ENCODE assay signal across 22 mouse cellular contexts in the genomic region with DNA sequence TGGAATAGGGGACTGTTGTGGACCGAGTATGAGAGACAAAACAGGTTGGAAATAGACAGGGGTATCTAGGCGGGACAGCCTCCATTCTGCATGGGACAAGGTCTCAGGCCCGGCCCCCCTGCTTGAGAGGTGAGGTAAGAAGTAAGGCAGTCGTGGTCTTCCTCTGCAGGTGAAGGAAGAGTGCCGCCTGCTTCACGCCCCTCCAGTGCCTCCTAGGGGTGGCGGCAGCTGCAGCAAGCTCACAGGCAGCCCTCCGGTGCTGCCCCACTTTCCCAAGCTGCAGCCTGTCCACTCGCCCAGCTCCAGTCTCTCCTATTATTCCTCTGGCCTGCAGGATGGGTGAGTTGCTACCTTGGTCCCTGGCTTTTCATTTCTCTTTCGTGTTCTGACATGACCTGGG. TPM values are rescaled to one million over a fixed set of nuclear protein-coding genes. Genes with fewer than 3 reads are reported as not detected.
DNase-seq lines count a peak whose midpoint lies in the region; ATAC-seq and TF ChIP-seq lines count a peak whose summit lies in the region.
"Had no signal": no experiment of that assay in that cellular context is flagged by ENCODE, and none has a peak within 500 bp of the region (broad histone marks: within the 10 kb centered on the region; RNA-seq: fewer than 3 reads in every experiment).

No protein-coding gene starts in this region.

- peaks cover 41% of the 10 kb centered on the region for H3K27me3 ChIP-seq in heart, postnatal 0 days (ENCODE audit: control insufficient read depth, insufficient read depth, low read length)
- peaks cover 67% of the 10 kb centered on the region for H3K27me3 ChIP-seq in heart, embryonic 10.5 days (ENCODE audit: insufficient read depth, poor library complexity, severe bottlenecking)
- peaks cover 31% of the 10 kb centered on the region for H3K27me3 ChIP-seq in liver, postnatal 0 days (ENCODE audit: insufficient read depth, low read length)
- H3K27me3 ChIP-seq in liver, embryonic 11.5 days (replicated peaks; ENCODE audit: control insufficient read depth, insufficient read depth, low read length), result peaks cover 52% of the 10 kb centered on the region
- peaks cover 46% of the 10 kb centered on the region for H3K27me3 ChIP-seq in E14TG2a.4 (ENCODE audit: insufficient read depth, low read length)

- H3K4me1 ChIP-seq in heart, postnatal 0 days (ENCODE audit: control insufficient read depth, insufficient read depth), result peaks cover 8% of the 10 kb centered on the region; the same call in 1 of the 2 replicates
- H3K4me1 ChIP-seq in heart, embryonic 10.5 days, result peaks cover 24% of the 10 kb centered on the region
- H3K4me1 ChIP-seq in liver, postnatal 0 days (ENCODE audit: insufficient read depth), result peaks cover 21% of the 10 kb centered on the region
- peaks cover 12% of the 10 kb centered on the region for H3K4me1 ChIP-seq in liver, embryonic 11.5 days (replicated peaks; ENCODE audit: control insufficient read depth, insufficient read depth, low read length)
- H3K4me1 ChIP-seq in E14TG2a.4 (replicated peaks; ENCODE audit: low read depth, low read length), result peaks cover 52% of the 10 kb centered on the region

- 54% methylated on average over 10 of the region's 10 CpGs for WGBS in heart, postnatal 0 days
- WGBS in heart, embryonic 10.5 days, result 18% methylated on average over 10 of the region's 10 CpGs
- WGBS in liver, postnatal 0 days (ENCODE audit: insufficient replicate concordance), result 45% methylated on average over 10 of the region's 10 CpGs
- 26% methylated on average over 10 of the region's 10 CpGs for WGBS in liver, embryonic 11.5 days

- ATAC-seq in heart, postnatal 0 days (ENCODE audit: insufficient read depth, low read depth), result no peak
- no peak for ATAC-seq in liver, postnatal 0 days
- ATAC-seq in liver, embryonic 11.5 days (replicated peaks; ENCODE audit: low FRiP score), result no peak
- ATAC-seq in CD4-positive, CD25-positive, alpha-beta regulatory T cell, adult 4 months, result no peak

- no peak for TF ChIP-seq EP300 in heart, postnatal 0 days (IDR thresholded peaks at IDR 0.05; ENCODE audit: low read depth)
- TF ChIP-seq EP300 in liver, postnatal 0 days (IDR thresholded peaks at IDR 0.05; ENCODE audit: low read depth), result no peak

- no peak overlapping the region for H3K27ac ChIP-seq in heart, postnatal 0 days (ENCODE audit: low read depth)
- no peak overlapping the region for H3K27ac ChIP-seq in heart, embryonic 10.5 days
- H3K27ac ChIP-seq in liver, postnatal 0 days (ENCODE audit: low read depth), result no peak overlapping the region
- no peak overlapping the region for H3K27ac ChIP-seq in liver, embryonic 11.5 days (ENCODE audit: low read depth, low read length)
- H3K27ac ChIP-seq: heart, embryonic 15.5 days; neural tube, embryonic 13.5 days; stomach, embryonic 15.5 days had no signal

- no peak for DNase-seq in heart, postnatal 0 days (ENCODE audit: low spot score)
- DNase-seq in heart, embryonic 10.5 days (ENCODE audit: low spot score), result no peak
- DNase-seq in liver, postnatal 0 days, result no peak
- no peak for DNase-seq in liver, embryonic 11.5 days (ENCODE audit: low spot score)
- DNase-seq in embryo, embryonic 10.5 days (ENCODE audit: low spot score), result peak; percentile 11
- DNase-seq in ovary, postnatal 14 days (ENCODE audit: low spot score), result no peak
- DNase-seq: adrenal gland, postnatal 36 days; cerebellum, adult 9-11 months; heart, adult 11 months; kidney, adult 18-20 months; kidney, postnatal 25 days; left cerebral cortex, postnatal 4 days; lung, adult 2 months; right cerebral cortex, adult 18-20 months had no signal

- H3K4me2 ChIP-seq in heart, postnatal 0 days (ENCODE audit: low read depth, low read length), result no peak overlapping the region
- no peak overlapping the region for H3K4me2 ChIP-seq in liver, postnatal 0 days (ENCODE audit: low read depth, low read length)
- H3K4me2 ChIP-seq in liver, embryonic 11.5 days, result no peak overlapping the region

- no peak overlapping the region for H3K9ac ChIP-seq in heart, postnatal 0 days (replicated peaks; ENCODE audit: low read depth, low read length)
- no peak overlapping the region for H3K9ac ChIP-seq in liver, postnatal 0 days (replicated peaks)
- H3K9ac ChIP-seq in liver, embryonic 11.5 days (ENCODE audit: low read depth, low read length), result no peak overlapping the region
- H3K9ac ChIP-seq: heart, embryonic 15.5 days; neural tube, embryonic 13.5 days; stomach, embryonic 15.5 days had no signal

- no peaks in the 10 kb centered on the region for H3K9me3 ChIP-seq in heart, postnatal 0 days (replicated peaks; ENCODE audit: control insufficient read depth, low read length)
- H3K9me3 ChIP-seq in heart, embryonic 10.5 days, result no peaks in the 10 kb centered on the region
- H3K9me3 ChIP-seq in liver, postnatal 0 days (ENCODE audit: low read length), result no peaks in the 10 kb centered on the region
- no peaks in the 10 kb centered on the region for H3K9me3 ChIP-seq in liver, embryonic 11.5 days (ENCODE audit: control insufficient read depth, low read length)
- no peaks in the 10 kb centered on the region for H3K9me3 ChIP-seq in E14TG2a.4 (ENCODE audit: low read length)
- H3K9me3 ChIP-seq: heart, embryonic 15.5 days; neural tube, embryonic 13.5 days; stomach, embryonic 15.5 days had no signal

- H3K36me3 ChIP-seq in heart, postnatal 0 days (replicated peaks; ENCODE audit: control insufficient read depth, insufficient read depth, low read length), result peaks cover 40% of the 10 kb centered on the region
- peaks cover 42% of the 10 kb centered on the region for H3K36me3 ChIP-seq in heart, embryonic 10.5 days
- H3K36me3 ChIP-seq in liver, postnatal 0 days (replicated peaks; ENCODE audit: insufficient read depth, low read length), result peaks cover 27% of the 10 kb centered on the region
- peaks cover 17% of the 10 kb centered on the region for H3K36me3 ChIP-seq in liver, embryonic 11.5 days (ENCODE audit: control insufficient read depth, insufficient read depth, low read length)
- peaks cover 43% of the 10 kb centered on the region for H3K36me3 ChIP-seq in E14TG2a.4 (ENCODE audit: insufficient read depth, low read length)

- H3K4me3 ChIP-seq in heart, postnatal 0 days (ENCODE audit: low read depth, low read length), result no peak overlapping the region
- H3K4me3 ChIP-seq in heart, embryonic 10.5 days, result no peak overlapping the region
- H3K4me3 ChIP-seq in liver, postnatal 0 days (ENCODE audit: low read depth, low read length), result no peak overlapping the region
- no peak overlapping the region for H3K4me3 ChIP-seq in liver, embryonic 11.5 days (ENCODE audit: low read depth, low read length)
- peak overlapping the region; percentile 32 for H3K4me3 ChIP-seq in E14TG2a.4 (replicated peaks; ENCODE audit: low read length)
- H3K4me3 ChIP-seq: stomach, embryonic 15.5 days had no signal

- peak; percentile 17; the same call in 1 of the 2 replicates for TF ChIP-seq CTCF in heart, postnatal 0 days (IDR thresholded peaks at IDR 0.05; ENCODE audit: low read depth)
- TF ChIP-seq CTCF in liver, postnatal 0 days (IDR thresholded peaks at IDR 0.05; ENCODE audit: low read depth), result peak; percentile 26; the same call in 1 of the 2 replicates
- peak; percentile 35 for TF ChIP-seq CTCF in E14TG2a.4 (conservative IDR thresholded peaks at IDR 0.05; ENCODE audit: low read length)

RNA-seq across cellular contexts. Expression of a gene that starts 9.8 kb away (rescaled TPM):
- total RNA-seq in heart, postnatal 0 days (2014; rRNA removed; ENCODE audit: low replicate concordance), result not detected in 2 replicates
- not detected in 2 replicates for polyA plus RNA-seq in heart, postnatal 0 days (2015; fragmentation: Nextera tagmentation; extraction: Ambion mirVana)
- 0.18 TPM in 1 of 2 replicates, not detected in the other for polyA plus RNA-seq in heart, embryonic 10.5 days (2016; fragmentation: Nextera tagmentation; extraction: Ambion mirVana)
- polyA plus RNA-seq in liver, postnatal 0 days (2015; fragmentation: Nextera tagmentation; extraction: Ambion mirVana), result not detected in 2 replicates
- not detected in 2 replicates for polyA plus RNA-seq in liver, embryonic 11.5 days (2014; fragmentation: Nextera tagmentation; extraction: Ambion mirVana)
- polyA plus RNA-seq in CD4-positive, CD25-positive, alpha-beta regulatory T cell, adult 4 months (2017; shearing (Covaris generic)), result not detected
- total RNA-seq: adrenal gland, postnatal 36 days; G1E; megakaryocyte progenitor cell, adult 5-6 weeks had no signal
- polyA plus RNA-seq: G1E; heart, embryonic 15.5 days; lung, adult 2 months; stomach, embryonic 15.5 days; urinary bladder, adult 2 months had no signal

RNA-seq across cellular contexts. Expression of a gene that starts 10.8 kb away (rescaled TPM):
- total RNA-seq in heart, postnatal 0 days (2014; rRNA removed; ENCODE audit: low replicate concordance), result 0.70 TPM in 1 of 2 replicates, not detected in the other
- 0.12 and 0.14 TPM in 2 replicates for polyA plus RNA-seq in heart, postnatal 0 days (2015; fragmentation: Nextera tagmentation; extraction: Ambion mirVana)
- 0.27 and 0.39 TPM in 2 replicates for polyA plus RNA-seq in heart, embryonic 10.5 days (2016; fragmentation: Nextera tagmentation; extraction: Ambion mirVana)
- polyA plus RNA-seq in liver, postnatal 0 days (2015; fragmentation: Nextera tagmentation; extraction: Ambion mirVana), result 0.02 TPM in 1 of 2 replicates, not detected in the other
- 0.18 and 0.35 TPM in 2 replicates for polyA plus RNA-seq in liver, embryonic 11.5 days (2014; fragmentation: Nextera tagmentation; extraction: Ambion mirVana)
- polyA plus RNA-seq in CD4-positive, CD25-positive, alpha-beta regulatory T cell, adult 4 months (2017; shearing (Covaris generic)), result not detected
- total RNA-seq: adrenal gland, postnatal 36 days; megakaryocyte progenitor cell, adult 5-6 weeks had no signal
- polyA plus RNA-seq: G1E had no signal

RNA-seq across cellular contexts. Expression of a gene that starts 39.2 kb away (rescaled TPM):
- 368 and 497 TPM in 2 replicates for total RNA-seq in heart, postnatal 0 days (2014; rRNA removed; ENCODE audit: low replicate concordance)
- polyA plus RNA-seq in heart, postnatal 0 days (2015; fragmentation: Nextera tagmentation; extraction: Ambion mirVana), result 722 and 748 TPM in 2 replicates
- 136 and 210 TPM in 2 replicates for polyA plus RNA-seq in heart, embryonic 10.5 days (2016; fragmentation: Nextera tagmentation; extraction: Ambion mirVana)
- 224 and 228 TPM in 2 replicates for polyA plus RNA-seq in liver, postnatal 0 days (2015; fragmentation: Nextera tagmentation; extraction: Ambion mirVana)
- polyA plus RNA-seq in liver, embryonic 11.5 days (2014; fragmentation: Nextera tagmentation; extraction: Ambion mirVana), result 122 and 128 TPM in 2 replicates
- polyA plus RNA-seq in CD4-positive, CD25-positive, alpha-beta regulatory T cell, adult 4 months (2017; shearing (Covaris generic)), result 100 to 1,000 TPM in 1 of 2 experiments, 10 to 100 TPM in 1; 85.0 to 124 TPM

RNA-seq across cellular contexts. Expression of a gene that starts 39.3 kb away (rescaled TPM):
- total RNA-seq in heart, postnatal 0 days (2014; rRNA removed; ENCODE audit: low replicate concordance), result 669 and 1,098 TPM in 2 replicates
- 1,207 and 1,270 TPM in 2 replicates for polyA plus RNA-seq in heart, postnatal 0 days (2015; fragmentation: Nextera tagmentation; extraction: Ambion mirVana)
- polyA plus RNA-seq in heart, embryonic 10.5 days (2016; fragmentation: Nextera tagmentation; extraction: Ambion mirVana), result 207 and 288 TPM in 2 replicates
- 421 and 447 TPM in 2 replicates for polyA plus RNA-seq in liver, postnatal 0 days (2015; fragmentation: Nextera tagmentation; extraction: Ambion mirVana)
- polyA plus RNA-seq in liver, embryonic 11.5 days (2014; fragmentation: Nextera tagmentation; extraction: Ambion mirVana), result 145 and 167 TPM in 2 replicates
- polyA plus RNA-seq in CD4-positive, CD25-positive, alpha-beta regulatory T cell, adult 4 months (2017; shearing (Covaris generic)), result 100 to 1,000 TPM; 173 to 208 TPM

RNA-seq across cellular contexts. Expression of a gene that starts 42.3 kb away (rescaled TPM):
- total RNA-seq in heart, postnatal 0 days (2014; rRNA removed; ENCODE audit: low replicate concordance), result 14.7 and 27.6 TPM in 2 replicates
- 48.1 and 50.0 TPM in 2 replicates for polyA plus RNA-seq in heart, postnatal 0 days (2015; fragmentation: Nextera tagmentation; extraction: Ambion mirVana)
- polyA plus RNA-seq in heart, embryonic 10.5 days (2016; fragmentation: Nextera tagmentation; extraction: Ambion mirVana), result 184 and 286 TPM in 2 replicates
- polyA plus RNA-seq in liver, postnatal 0 days (2015; fragmentation: Nextera tagmentation; extraction: Ambion mirVana), result 84.6 and 101 TPM in 2 replicates
- polyA plus RNA-seq in liver, embryonic 11.5 days (2014; fragmentation: Nextera tagmentation; extraction: Ambion mirVana), result 344 and 357 TPM in 2 replicates
- polyA plus RNA-seq in CD4-positive, CD25-positive, alpha-beta regulatory T cell, adult 4 months (2017; shearing (Covaris generic)), result 10 to 100 TPM; 58.0 to 73.1 TPM
